Mouse (Mus musculus) ES-CJ7 (cell line): ENCODE measurements around the gene Eps8l1.
"Not testable (repeated sequence)": the region's sequence is repeated elsewhere in the genome, so short reads cannot be mapped to it uniquely, and the experiment has no call there.

Experiments used
- DNase-seq: peaks from one replicate; pipeline ENCODE4 v3.0.0; 2011; ENCODE audit warnings: low read depth, low spot score

Eps8l1 gene

DNA sequence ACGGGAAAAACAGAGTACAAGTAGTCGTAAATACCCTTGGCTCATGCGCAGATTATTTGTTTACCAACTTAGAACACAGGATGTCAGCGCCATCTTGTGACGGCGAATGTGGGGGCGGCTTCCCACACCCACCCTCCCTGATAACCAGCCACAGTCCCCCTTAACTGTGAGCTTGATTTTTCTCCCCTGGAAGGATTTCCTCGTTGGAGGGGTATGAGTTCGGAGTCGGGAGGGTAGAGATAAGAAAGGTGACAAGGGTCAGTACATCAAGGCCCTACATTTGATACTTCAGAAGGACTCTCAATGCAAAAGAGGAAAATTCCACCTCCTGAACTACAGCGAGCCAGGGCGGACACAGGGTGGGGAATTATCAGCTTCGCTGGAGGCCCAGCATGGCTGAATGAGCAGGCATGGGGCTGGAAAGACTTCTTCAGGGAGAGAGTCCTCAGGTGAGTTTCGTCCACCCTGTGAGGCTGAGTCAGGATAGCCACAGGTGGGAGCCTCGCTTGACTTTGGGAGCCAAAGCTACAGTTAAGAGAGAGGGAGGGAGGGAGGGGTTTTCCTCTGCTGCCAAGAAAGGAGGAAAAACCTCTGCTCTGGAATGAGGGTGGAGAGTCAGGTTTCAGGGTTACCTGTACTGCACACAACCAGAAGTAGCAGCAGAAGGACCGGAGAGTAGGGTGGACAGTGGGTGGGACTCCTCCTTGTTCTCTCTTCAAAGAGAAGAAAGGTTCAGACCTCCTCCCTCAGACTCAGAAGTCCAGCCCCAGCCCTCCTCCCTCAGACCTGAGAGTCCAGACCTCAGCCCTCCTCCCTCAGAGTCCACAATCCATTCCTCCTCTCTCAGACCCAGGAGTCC, at the start of gene Eps8l1:
Gene Eps8l1, plus strand, starts transcription at position 99 of the 859 bp plus-strand sequence.
- DNase-seq = no peak

DNA sequence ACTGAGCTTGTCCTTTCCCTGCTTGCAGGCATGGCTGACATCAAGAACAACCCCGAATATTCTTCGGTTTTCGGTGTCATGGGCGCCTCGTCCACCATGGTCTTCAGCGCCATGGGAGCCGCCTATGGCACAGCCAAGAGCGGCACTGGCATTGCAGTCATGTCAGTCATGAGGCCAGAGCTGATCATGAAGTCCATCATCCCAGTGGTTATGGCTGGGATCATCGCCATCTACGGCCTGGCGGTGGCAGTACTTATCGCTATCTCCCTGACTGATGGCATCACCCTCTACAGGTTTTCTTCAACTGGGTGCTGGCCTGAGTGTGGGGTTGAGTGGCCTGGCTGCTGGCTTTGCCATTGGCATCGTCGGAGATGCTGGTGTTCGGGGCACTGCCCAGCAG, 48.1 kb upstream of the Eps8l1 start:
- not testable (repeated sequence) for DNase-seq

DNA sequence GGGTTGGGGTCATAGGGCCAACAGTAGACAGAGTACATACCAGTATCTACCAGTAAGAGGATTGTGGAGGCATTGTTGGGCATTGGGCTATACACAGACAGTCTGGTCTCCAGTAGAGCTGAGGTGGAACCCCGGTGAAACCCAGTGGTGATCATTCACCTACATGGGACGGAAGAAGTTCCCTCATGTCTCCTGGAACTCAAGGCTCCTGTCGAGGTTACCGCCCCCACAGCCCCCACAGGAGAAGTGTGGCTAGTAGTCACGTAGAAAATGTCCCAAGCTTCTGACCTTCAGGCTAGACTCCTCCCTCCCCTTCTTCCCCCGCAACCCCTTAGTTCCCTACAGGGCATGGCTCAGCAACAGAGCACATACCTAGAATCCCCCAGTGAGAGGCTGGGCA, 40.8 kb upstream of the Eps8l1 start:
- no peak for DNase-seq

DNA sequence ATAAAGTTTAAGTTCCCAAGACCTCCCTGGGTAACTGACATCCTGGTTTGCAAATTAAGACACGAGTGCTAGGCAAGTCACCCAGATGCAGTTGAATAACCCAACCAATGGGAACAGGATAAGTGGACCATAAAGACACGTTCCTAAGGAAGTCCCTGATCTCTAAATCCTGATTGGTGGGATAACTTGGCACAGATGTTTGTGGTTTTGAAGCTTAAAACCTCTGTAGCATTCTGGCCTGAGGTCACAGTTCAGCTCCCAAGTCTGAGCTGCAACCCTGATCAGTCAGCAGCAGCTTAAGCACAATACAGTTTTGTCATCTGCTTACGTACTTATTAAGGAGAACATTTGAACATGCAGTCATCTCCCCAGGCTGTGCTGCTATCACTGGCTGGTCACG, 40.2 kb upstream of the Eps8l1 start:
- DNase-seq = no peak

DNA sequence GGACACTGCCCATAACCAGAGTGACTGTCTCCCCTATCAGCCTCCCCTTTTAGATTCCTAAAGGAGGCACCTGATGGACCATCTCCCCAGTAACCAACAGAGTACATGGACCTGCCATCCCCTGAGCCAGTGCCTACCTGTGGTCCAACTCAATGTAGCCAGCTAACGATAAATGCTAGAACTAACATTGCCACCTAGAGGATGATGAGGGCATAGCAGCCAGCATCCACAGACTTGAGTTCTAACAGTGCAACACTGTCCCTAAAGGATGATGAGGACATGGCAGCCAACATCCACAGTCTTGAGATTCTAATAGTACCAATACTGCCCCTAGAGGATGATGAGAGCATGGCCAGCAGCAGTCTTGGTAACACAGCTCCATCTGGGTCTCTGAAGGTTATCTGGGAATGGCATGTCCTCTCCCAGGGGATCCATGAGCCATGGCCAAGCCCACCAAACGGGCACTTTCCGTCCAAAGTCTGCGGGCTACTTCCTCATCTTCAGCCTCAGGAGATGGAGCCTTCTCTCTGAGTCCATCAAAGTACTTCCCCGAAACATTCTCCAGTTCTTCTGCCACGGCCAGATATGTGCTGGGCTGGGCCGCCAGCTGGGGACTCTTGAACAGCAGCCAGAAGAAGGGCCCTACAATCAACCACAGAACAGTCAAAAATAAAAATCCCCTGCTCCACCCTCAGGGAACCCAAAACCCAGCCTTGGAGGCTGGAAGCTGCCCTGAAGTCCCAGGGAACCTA, 33.1 kb upstream of the Eps8l1 start:
- peak; percentile 97 for DNase-seq

DNA sequence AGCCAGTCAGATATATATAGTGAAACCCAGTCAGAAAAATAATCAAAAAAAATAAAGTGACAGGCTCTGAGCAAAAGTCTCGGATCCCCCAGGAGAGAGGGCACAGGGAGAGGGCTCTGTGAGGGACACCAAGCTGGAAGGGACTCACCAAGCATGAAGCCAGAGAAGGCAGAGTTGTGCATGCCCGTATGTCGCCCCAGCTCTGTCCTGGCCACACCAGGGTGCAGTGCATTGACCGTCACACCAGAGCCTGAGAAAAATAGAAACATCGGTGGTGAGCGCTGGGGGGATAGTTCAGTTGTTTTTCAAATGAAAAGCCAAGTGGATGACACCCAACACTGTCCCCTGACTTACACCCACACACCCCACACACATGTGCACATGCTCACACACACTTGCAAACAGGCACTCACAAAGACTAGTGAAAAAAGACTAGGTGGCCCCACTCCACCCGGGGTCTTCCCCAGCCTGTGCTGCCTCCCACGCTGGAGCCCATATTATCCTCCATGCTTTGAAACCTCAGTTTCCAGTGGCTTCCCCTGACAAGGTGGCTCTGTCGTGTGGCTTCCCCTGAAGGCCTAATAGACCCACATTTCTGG, 30.1 kb upstream of the Eps8l1 start:
- DNase-seq = no peak

DNA sequence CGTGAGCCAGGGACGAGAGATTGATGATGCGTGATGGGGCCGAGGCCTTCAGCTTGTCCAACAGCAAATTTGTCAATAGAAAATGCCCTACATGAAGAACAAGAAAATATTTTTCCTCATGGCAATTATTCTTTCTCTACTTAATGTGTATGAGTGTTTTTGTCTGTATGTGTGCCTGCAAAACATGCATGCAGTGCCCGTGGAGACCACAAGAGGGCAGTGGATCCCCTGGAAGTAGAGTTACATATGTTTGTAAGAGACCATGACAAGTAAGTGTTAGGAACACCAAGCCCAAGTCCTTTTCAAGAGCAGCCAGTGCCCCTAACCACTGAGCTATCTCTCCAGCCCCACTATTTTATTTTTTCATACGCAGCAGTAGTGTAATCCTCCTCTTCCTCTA, 28.9 kb upstream of the Eps8l1 start:
- DNase-seq = peak; percentile 85

DNA sequence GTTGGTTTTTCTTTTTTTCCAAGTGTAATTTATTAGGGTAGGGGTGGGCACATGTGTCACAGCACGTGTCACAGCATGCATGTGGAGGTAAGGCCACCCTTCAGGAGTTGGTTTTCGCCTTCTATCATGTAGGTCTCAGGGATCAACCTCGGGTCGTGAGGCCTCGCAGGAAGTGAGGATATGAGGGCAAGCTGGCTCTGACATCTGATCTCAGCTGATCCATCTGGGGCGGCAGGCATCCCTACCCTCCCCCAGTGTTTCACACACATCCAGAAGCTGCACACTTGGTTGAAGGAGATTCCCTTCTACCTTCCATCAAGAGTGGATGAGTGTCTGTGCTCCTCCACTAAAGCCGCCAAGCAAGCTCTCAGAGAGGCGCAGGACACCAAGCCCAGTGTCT, 28.4 kb upstream of the Eps8l1 start:
- DNase-seq = no peak

DNA sequence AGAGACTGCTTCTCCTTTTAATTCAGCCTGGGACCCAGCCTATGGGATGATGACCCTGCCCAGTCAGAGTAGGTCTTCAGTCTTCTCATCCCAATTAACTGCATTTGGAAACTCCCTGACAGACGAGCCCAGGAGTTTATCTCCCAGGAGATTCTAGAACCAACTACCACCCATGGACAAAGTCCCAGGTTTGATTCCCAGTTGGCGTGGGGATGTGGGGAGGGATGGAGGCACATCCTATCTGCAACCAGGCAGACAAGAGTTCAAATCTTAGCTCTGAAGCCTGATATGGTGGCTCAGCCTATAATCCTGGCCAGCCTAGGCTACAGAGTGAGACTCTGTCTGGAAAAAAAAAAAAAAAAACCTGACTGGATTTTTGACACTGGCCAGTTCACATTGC, 22.8 kb upstream of the Eps8l1 start:
- DNase-seq = no peak

DNA sequence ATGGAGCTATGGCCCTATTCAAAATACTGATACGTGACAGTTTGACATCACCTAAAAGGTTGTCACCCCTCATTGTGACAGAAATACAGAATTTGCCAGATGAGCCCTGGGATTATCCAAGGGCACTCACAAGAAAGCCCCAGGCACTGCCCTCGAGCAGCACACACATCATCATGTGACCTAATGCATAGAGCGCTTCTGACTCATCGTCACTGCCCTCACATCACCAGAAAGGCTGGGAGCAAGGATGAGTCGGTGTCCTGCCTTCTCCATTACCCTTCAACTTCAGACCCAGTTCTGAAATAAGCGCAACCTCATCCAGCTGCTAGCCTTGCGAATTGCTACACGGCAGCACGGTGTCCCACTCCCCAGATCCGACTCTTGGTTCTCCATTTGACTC, 19.9 kb upstream of the Eps8l1 start:
- no peak for DNase-seq

DNA sequence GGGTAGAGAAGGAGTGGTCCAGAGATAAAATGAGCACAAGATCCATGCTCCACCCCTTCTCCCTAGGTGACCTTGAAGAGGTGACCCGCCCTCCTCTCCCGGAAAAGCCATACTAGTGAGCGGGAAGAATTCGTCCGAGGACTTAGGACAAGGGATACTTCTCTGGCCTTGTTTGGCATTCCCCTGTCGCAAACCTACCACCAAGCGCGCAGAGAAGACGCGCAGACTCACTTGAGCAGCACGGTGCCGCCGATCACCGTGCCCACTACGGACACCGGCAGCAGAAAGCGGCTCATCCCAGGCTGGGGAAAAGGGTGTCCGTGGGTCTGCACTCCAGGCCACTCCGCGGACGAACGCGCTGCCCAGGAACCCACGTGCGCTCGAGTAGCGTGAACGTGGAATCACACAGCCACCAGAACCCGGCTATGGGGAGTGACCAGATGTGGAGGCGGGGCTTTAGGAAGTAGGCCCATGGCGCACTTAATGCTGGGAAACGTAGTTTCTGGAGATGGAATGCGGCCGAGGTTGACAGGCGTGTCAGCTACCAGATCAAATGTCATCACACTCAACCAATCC, 15.2 kb upstream of the Eps8l1 start, which contains the start of gene Rdh13:
Gene Rdh13, minus strand, starts transcription at position 434 of the 576 bp plus-strand sequence.
- DNase-seq = peak; percentile 94

DNA sequence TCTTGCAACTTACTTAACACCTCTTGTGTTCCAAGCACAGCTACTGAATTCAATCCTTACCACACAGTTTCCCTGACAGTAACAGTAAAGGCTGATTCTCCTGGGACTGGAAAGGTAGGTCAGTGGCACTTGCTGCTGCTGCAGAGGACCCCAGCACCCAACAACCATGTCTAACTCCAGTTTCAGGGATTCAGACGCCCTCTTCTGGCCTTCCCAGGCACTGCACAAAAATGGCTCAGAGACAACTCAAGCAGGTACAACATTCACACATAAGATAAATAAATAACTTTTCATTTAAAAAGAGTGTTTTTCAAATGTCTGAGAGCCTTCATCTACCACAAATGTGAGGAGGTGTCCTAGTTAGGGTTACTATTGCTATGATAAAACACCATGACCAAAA, 13.3 kb upstream of the Eps8l1 start:
- peak; percentile 53 for DNase-seq

DNA sequence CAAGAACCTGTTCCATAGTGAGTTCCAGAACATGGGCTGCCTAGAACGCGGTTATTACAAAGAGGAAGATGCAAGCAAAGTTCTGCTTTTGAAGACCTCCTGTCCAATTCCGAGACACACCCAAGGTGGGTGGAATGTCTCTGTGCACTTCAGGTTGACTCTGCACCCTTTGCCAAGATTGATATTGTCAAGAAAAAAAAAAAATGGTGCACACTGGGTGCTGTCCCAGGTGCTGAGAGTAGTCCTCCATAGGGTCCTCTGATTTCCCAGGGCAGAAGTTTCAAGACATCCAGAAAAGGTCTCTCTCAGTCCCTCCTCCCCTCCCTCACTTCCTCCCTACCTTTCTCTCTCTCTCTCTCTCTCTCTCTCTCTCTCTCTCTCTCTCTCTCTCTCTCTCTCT, 12.0 kb upstream of the Eps8l1 start:
- DNase-seq = no peak

DNA sequence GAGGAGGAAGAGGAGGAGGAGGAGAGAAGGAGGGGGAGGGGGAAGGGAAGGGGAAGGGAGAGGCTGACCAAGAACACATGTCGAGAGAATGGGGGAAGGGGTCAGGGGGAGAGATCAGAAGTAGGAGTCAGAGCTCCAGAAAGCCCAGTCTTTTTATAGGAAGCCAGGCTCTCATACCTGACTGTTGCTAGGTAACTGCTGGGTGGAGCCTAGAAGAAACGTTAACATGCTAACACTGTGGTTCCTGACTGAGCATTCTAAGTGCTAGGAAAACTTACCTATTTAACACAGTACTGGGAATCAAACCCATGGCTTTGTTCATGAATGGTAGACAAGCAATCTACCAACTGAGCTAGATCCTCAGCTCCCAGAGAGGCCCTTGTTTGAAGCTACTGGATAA, 11.3 kb upstream of the Eps8l1 start:
- no peak for DNase-seq

DNA sequence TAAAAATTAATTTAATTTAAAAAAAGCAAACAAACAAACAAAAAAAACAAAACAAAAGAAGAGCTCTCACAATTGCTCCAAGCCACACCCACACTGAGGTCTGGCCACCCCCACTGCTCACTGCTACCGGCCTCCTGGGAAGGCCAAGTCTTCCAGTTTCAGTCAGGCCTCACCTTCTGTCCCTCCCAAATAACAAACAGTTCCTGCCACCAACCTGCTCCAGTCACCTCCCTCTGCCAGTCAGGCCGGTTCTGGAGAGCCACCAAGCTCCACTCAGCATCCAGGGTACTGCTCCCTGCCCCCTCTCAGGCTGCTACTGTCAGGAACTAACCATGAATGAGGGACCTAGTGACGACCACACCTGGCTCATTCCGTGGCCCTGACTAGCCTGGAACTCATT, 7.8 kb upstream of the Eps8l1 start:
- peak; percentile 24 for DNase-seq

DNA sequence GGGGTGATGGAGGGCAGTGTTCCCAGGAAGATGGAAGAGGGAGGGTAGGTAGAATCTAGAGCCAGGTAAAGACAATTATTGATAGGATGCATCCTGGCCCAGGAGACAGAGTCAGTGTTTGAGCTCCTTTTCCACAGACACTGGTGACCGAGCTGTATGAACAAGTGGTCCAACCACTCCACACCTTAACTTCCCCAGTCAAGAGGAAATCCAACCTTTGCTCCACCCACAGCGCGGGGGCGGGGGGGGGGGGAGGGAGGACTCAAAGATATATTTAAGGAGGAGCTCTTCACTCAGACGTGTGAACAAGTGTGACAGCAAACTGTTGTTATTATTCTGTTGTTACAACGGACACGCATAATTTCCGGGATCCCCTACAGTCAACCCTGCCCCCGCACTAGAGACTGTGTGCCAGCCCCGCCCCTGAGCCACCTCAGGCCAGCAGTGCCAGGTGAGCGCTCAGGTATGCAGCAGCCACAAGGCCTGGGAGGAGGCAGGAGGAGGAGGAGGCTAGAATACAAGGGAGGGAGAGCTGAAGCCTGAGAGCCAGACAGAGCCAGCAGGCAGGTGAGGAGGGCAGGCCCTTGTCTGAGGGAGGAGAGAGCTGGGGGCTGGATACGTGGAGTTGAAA, 3.8 kb downstream of the Eps8l1 start:
- DNase-seq = no peak

DNA sequence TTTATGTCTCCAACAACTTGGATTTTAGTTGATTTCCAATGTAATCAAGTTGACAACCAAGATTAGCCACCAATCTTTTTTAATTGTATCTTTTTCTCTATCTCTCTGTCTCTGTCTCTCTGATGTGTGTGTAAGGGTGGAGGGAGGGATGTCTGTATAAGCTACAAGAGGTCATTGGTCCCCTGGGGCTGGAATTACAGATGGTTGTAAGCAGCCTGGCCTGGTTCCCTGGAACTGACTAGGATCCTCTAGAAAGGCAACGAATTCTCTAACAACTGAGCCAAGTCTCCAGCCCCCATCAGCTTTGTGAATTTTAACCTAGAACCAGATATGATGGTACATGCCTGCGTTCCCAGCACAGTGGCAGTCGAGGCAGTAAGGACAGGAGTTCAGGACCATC, 7.3 kb downstream of the Eps8l1 start:
- DNase-seq = no peak

DNA sequence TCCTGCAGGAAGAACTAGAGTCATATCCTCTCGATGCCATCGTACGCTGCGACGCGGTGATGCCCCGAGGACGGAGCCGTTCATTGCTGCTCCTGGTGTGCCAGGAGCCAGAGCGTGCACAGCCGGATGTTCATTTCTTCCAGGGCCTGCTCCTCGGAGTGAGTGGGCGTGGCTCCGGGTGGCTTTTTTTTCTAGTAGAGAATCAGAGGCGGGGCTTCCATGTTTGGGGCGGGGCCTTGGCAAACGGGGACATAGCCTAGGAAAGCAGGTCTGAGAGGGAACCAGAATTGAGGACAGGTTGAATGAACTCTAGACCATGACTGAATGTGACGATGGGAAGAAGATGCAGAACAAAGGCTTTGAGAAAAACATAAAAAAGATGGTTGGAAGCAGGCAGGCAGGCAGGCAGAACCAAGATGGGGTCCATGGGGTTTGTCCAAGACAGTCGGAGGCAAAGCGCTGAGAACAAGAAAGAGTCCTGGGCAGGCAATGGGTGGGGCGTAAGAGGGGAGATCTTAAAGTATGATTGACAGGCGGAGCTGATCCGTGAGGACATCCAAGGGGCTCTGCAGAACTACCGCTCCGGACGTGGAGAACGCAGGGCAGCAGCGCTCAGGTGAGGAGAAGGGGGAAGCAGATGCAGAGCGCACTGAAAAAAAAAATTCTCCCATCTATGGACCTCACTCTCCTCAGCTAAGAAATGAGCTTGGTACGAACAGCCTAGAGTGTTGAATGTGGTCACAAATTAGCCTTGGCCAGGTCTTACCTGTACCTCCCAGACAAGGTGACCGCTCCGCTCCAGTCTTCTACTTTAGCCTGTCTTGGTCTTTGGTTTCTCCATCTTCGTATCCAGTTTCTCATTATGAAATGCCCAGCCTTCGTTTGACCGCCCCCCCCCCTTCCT, 10.1 kb downstream of the Eps8l1 start:
- DNase-seq = peak; percentile 77

DNA sequence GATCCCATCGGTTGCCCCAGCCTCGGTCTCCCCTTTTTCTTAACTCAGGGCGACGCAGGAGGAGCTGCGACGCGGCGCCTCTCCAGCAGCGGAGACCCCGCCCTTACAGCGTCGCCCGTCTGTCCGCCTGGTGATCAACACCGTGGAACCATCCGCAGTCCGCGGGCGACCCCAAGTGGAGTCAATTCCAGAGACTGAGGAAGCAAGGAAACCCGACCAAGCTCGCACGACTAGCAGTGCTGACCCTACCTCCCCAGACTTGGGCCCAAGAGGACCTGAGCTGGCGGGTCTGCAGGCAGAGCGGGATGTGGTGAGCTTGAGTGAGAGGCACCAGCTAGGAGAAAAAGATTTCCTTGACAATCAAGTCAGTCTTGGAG, 10.7 kb downstream of the Eps8l1 start:
- peak; percentile 87 for DNase-seq

DNA sequence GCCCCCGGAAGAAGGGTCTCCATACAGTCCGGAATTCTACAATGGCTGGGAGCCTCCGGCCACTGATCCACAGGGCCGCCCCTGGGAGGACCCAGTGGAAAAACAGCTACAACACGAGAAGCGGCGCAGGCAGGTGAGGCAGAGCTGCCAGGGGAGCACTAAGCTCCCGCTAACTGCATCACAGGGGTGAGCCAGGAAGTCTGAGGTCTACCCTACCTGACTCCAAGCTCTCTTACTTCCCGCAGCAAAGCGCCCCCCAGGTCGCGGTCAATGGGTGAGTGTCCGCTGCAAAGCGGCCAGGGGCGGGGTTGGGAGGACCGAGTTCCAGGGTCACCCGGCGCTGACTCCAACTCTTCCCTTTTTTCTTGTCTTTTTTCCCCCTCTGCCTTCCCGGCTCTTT, 13.5 kb downstream of the Eps8l1 start:
- DNase-seq = no peak
